Comparison of ENCODE assay signal across 30 mouse cellular contexts in the genomic region with DNA sequence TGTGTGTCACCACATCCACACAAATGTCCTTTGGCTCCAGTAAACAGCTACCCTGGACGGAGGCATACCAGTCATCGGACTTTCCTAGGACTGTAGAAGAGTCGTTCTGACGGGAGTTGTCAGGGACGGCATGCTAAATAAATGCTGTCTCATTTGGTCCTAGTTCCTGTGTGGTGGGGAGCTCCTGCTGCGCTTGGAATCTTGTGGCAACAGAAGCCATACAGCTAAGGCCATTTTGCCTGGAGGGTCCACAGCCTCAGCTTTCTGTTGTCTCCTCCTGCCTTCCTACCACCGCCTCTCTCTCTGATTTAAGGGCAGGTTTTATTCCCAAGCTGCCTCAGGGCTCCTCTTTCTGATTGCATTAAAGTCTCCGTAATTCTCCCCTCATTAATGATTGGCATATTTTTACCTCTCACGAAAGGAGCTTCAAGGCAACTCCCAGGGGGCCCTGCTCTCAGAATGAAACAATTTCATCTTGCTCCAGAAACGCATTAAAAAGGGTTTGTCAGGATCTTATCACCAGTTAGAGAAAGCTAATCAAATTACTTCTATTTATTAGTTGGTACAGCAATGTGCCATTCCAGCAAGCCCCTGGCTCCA. TPM values are rescaled to one million over a fixed set of nuclear protein-coding genes. Genes with fewer than 3 reads are reported as not detected.
A peak's percentile ranks its signal among the peaks of the same experiment; 100 is the strongest.
DNase-seq lines count a peak whose midpoint lies in the region; ATAC-seq and TF ChIP-seq lines count a peak whose summit lies in the region.
"Had no signal": no experiment of that assay in that cellular context is flagged by ENCODE, and none has a peak within 500 bp of the region (broad histone marks: within the 10 kb centered on the region; RNA-seq: fewer than 3 reads in every experiment).

No protein-coding gene starts in this region.

- H3K9me3 ChIP-seq in forebrain, embryonic 14.5 days (replicated peaks; ENCODE audit: control insufficient read depth, low read length), result 0 out of 2 replicates have a peak, but pooled peaks cover 2% of the 10 kb centered on the region
- H3K9me3 ChIP-seq in forebrain, embryonic 15.5 days, result no peaks in the 10 kb centered on the region
- no peaks in the 10 kb centered on the region for H3K9me3 ChIP-seq in midbrain, embryonic 13.5 days
- no peaks in the 10 kb centered on the region for H3K9me3 ChIP-seq in midbrain, embryonic 15.5 days
- H3K9me3 ChIP-seq in hindbrain, postnatal 0 days (ENCODE audit: low read length), result no peaks in the 10 kb centered on the region
- H3K9me3 ChIP-seq: embryonic facial prominence, embryonic 10.5 days; embryonic facial prominence, embryonic 15.5 days; heart, embryonic 13.5 days; kidney, embryonic 15.5 days; limb, embryonic 12.5 days; lung, embryonic 15.5 days; neural tube, embryonic 15.5 days had no signal

- no peaks in the 10 kb centered on the region for H3K36me3 ChIP-seq in forebrain, embryonic 14.5 days (ENCODE audit: control insufficient read depth, insufficient read depth, low read length)
- no peaks in the 10 kb centered on the region for H3K36me3 ChIP-seq in forebrain, embryonic 15.5 days
- no peaks in the 10 kb centered on the region for H3K36me3 ChIP-seq in midbrain, embryonic 13.5 days
- no peaks in the 10 kb centered on the region for H3K36me3 ChIP-seq in midbrain, embryonic 15.5 days (replicated peaks)
- no peaks in the 10 kb centered on the region for H3K36me3 ChIP-seq in hindbrain, postnatal 0 days (ENCODE audit: insufficient read depth, low read length)
- H3K36me3 ChIP-seq: embryonic facial prominence, embryonic 10.5 days; embryonic facial prominence, embryonic 15.5 days; heart, embryonic 13.5 days; kidney, embryonic 15.5 days; limb, embryonic 12.5 days; lung, embryonic 15.5 days; neural tube, embryonic 15.5 days had no signal

- no peak overlapping the region for H3K4me3 ChIP-seq in forebrain, embryonic 14.5 days (ENCODE audit: low read depth, low read length)
- no peak overlapping the region for H3K4me3 ChIP-seq in forebrain, embryonic 15.5 days
- no peak overlapping the region for H3K4me3 ChIP-seq in midbrain, embryonic 13.5 days (replicated peaks)
- H3K4me3 ChIP-seq in midbrain, embryonic 15.5 days, result no peak overlapping the region
- no peak overlapping the region for H3K4me3 ChIP-seq in hindbrain, postnatal 0 days (ENCODE audit: low read length)
- H3K4me3 ChIP-seq: embryonic facial prominence, embryonic 10.5 days; embryonic facial prominence, embryonic 15.5 days; heart, adult 2 months; heart, embryonic 13.5 days; kidney, embryonic 15.5 days; limb, embryonic 12.5 days; lung, embryonic 15.5 days; neural tube, embryonic 15.5 days had no signal

- 44% methylated on average over 10 of the region's 10 CpGs for WGBS in forebrain, embryonic 14.5 days
- WGBS in forebrain, embryonic 15.5 days, result 41% methylated on average over 10 of the region's 10 CpGs
- WGBS in midbrain, embryonic 13.5 days, result 59% methylated on average over 10 of the region's 10 CpGs
- WGBS in midbrain, embryonic 15.5 days, result 41% methylated on average over 10 of the region's 10 CpGs
- WGBS in hindbrain, postnatal 0 days, result 55% methylated on average over 10 of the region's 10 CpGs

- H3K4me1 ChIP-seq in forebrain, embryonic 14.5 days (ENCODE audit: control insufficient read depth, insufficient read depth, low read length), result 0 out of 2 replicates have a peak, but pooled peaks cover 2% of the 10 kb centered on the region
- peaks cover 19% of the 10 kb centered on the region for H3K4me1 ChIP-seq in forebrain, embryonic 15.5 days
- H3K4me1 ChIP-seq in midbrain, embryonic 13.5 days (replicated peaks), result peaks cover 31% of the 10 kb centered on the region
- peaks cover 22% of the 10 kb centered on the region for H3K4me1 ChIP-seq in midbrain, embryonic 15.5 days
- H3K4me1 ChIP-seq in hindbrain, postnatal 0 days (ENCODE audit: insufficient read depth, low read length), result no peaks in the 10 kb centered on the region
- H3K4me1 ChIP-seq: embryonic facial prominence, embryonic 15.5 days; heart, embryonic 13.5 days; kidney, embryonic 15.5 days; lung, embryonic 15.5 days had no signal

- peak; percentile 45 for DNase-seq in forebrain, embryonic 14.5 days (ENCODE audit: low spot score)
- DNase-seq in ZHBTc4 (ENCODE audit: low read depth, low spot score), result peak; percentile 55
- DNase-seq in hindbrain, postnatal 0 days (ENCODE audit: low spot score), result peak; percentile 63
- no peak for DNase-seq in heart, adult 8-10 months (ENCODE audit: low spot score)
- DNase-seq: adrenal gland, adult 2 months; cerebellum, adult 8-10 months; cerebellum, postnatal 25 days; forebrain, postnatal 0 days; heart, adult 2 months; heart, postnatal 10 days; right cerebral cortex, adult 18-20 months; spleen, adult 18-20 months; thymus, adult 18-20 months; thymus, postnatal 36 days had no signal

- H3K27ac ChIP-seq in forebrain, embryonic 14.5 days (ENCODE audit: low read depth, low read length), result no peak overlapping the region
- no peak overlapping the region for H3K27ac ChIP-seq in forebrain, embryonic 15.5 days (replicated peaks)
- peak overlapping the region; percentile 68 for H3K27ac ChIP-seq in midbrain, embryonic 13.5 days
- no peak overlapping the region for H3K27ac ChIP-seq in midbrain, embryonic 15.5 days
- no peak overlapping the region for H3K27ac ChIP-seq in hindbrain, postnatal 0 days
- H3K27ac ChIP-seq: embryonic facial prominence, embryonic 10.5 days; embryonic facial prominence, embryonic 15.5 days; heart, adult 2 months; heart, embryonic 13.5 days; kidney, embryonic 15.5 days; limb, embryonic 12.5 days; lung, embryonic 15.5 days; neural tube, embryonic 15.5 days had no signal

- H3K27me3 ChIP-seq in forebrain, embryonic 14.5 days (replicated peaks; ENCODE audit: control insufficient read depth, insufficient read depth, low read length), result no peaks in the 10 kb centered on the region
- no peaks in the 10 kb centered on the region for H3K27me3 ChIP-seq in forebrain, embryonic 15.5 days
- H3K27me3 ChIP-seq in midbrain, embryonic 13.5 days, result no peaks in the 10 kb centered on the region
- H3K27me3 ChIP-seq in midbrain, embryonic 15.5 days (replicated peaks), result no peaks in the 10 kb centered on the region
- H3K27me3 ChIP-seq in hindbrain, postnatal 0 days (ENCODE audit: insufficient read depth, low read length), result no peaks in the 10 kb centered on the region
- H3K27me3 ChIP-seq: embryonic facial prominence, embryonic 15.5 days; heart, embryonic 13.5 days; lung, embryonic 15.5 days had no signal

- H3K4me2 ChIP-seq in forebrain, embryonic 14.5 days (ENCODE audit: low read length), result no peak overlapping the region
- H3K4me2 ChIP-seq in forebrain, embryonic 15.5 days (replicated peaks), result no peak overlapping the region
- H3K4me2 ChIP-seq in midbrain, embryonic 13.5 days (replicated peaks), result no peak overlapping the region
- H3K4me2 ChIP-seq in midbrain, embryonic 15.5 days, result no peak overlapping the region
- H3K4me2 ChIP-seq in hindbrain, postnatal 0 days (ENCODE audit: low read depth, low read length), result no peak overlapping the region
- H3K4me2 ChIP-seq: embryonic facial prominence, embryonic 15.5 days; heart, embryonic 13.5 days; kidney, embryonic 15.5 days; limb, embryonic 12.5 days; liver, embryonic 11.5 days; lung, embryonic 15.5 days; neural tube, embryonic 15.5 days had no signal

- H3K9ac ChIP-seq in forebrain, embryonic 14.5 days (ENCODE audit: low read length), result no peak overlapping the region
- no peak overlapping the region for H3K9ac ChIP-seq in forebrain, embryonic 15.5 days (replicated peaks)
- no peak overlapping the region for H3K9ac ChIP-seq in midbrain, embryonic 13.5 days (replicated peaks)
- no peak overlapping the region for H3K9ac ChIP-seq in midbrain, embryonic 15.5 days
- no peak overlapping the region for H3K9ac ChIP-seq in hindbrain, postnatal 0 days (replicated peaks; ENCODE audit: low read length)
- H3K9ac ChIP-seq: embryonic facial prominence, embryonic 15.5 days; forebrain, postnatal 0 days; heart, embryonic 13.5 days; kidney, embryonic 15.5 days; limb, embryonic 12.5 days; lung, embryonic 15.5 days; neural tube, embryonic 15.5 days had no signal

- no peak for TF ChIP-seq CTCF in hindbrain, postnatal 0 days (IDR thresholded peaks at IDR 0.05; ENCODE audit: low read depth)

- no peak for ATAC-seq in forebrain, embryonic 14.5 days
- ATAC-seq in forebrain, embryonic 15.5 days (replicated peaks), result no peak
- 0 out of 2 replicates have a peak, but pooled peaks have one; percentile 10 for ATAC-seq in midbrain, embryonic 13.5 days
- no peak for ATAC-seq in midbrain, embryonic 15.5 days (replicated peaks)
- no peak for ATAC-seq in hindbrain, postnatal 0 days
- no peak for ATAC-seq in inflammation-experienced regulatory T-cells, adult 6 months
- ATAC-seq: activated CD4-positive, CD25-positive, alpha-beta regulatory T cell, adult 4 months; forebrain, postnatal 0 days; intestine, postnatal 0 days had no signal

RNA-seq across cellular contexts. Expression of a gene that starts 26.9 kb away (rescaled TPM):
- 0.32 and 0.43 TPM in 2 replicates for polyA plus RNA-seq in forebrain, embryonic 14.5 days (2014; fragmentation: Nextera tagmentation; extraction: Ambion mirVana)
- polyA plus RNA-seq in forebrain, embryonic 15.5 days (2015; fragmentation: Nextera tagmentation; extraction: Ambion mirVana), result 0.13 and 0.46 TPM in 2 replicates
- polyA plus RNA-seq in midbrain, embryonic 13.5 days (2015; fragmentation: Nextera tagmentation; extraction: Ambion mirVana), result 4.7 and 6.5 TPM in 2 replicates
- polyA plus RNA-seq in midbrain, embryonic 15.5 days (2015; fragmentation: Nextera tagmentation; extraction: Ambion mirVana), result 4.6 and 5.5 TPM in 2 replicates
- 9.8 and 11.0 TPM in 2 replicates for total RNA-seq in hindbrain, postnatal 0 days (2014; rRNA removed)
- 3.1 TPM in 2 replicates for polyA plus RNA-seq in hindbrain, postnatal 0 days (2015; fragmentation: Nextera tagmentation; extraction: Ambion mirVana)
- under 1 TPM in 1 of 3 experiments, not detected in 2; 0.34 TPM for polyA plus RNA-seq in inflammation-experienced regulatory T-cells, adult 6 months (2017; shearing (Covaris generic))
- 10 to 100 TPM; 24.4 to 34.7 (median 29.2) TPM for total RNA-seq in heart, adult 8-10 months (2022)
- total RNA-seq: megakaryocyte progenitor cell, adult 5-6 weeks; MEL had no signal
- polyA plus RNA-seq: activated CD4-positive, CD25-positive, alpha-beta regulatory T cell, adult 4 months; liver, embryonic 11.5 days had no signal
